Mouse (Mus musculus) lung, postnatal 0 days (tissue): ENCODE results near the gene Naa16.

Source experiments
- CTCF ChIP-seq: IDR thresholded peaks from 2 replicates; pipeline ENCODE4 v1.5.1; 2016; ENCODE audit warnings: antibody characterized with exemption, mild to moderate bottlenecking
- EP300 ChIP-seq: IDR thresholded peaks from 2 replicates; pipeline ENCODE4 v1.6.1; 2016; ENCODE audit warnings: antibody characterized with exemption, mild to moderate bottlenecking, control low read depth

GRCm38 (mm10) chr14:79301466-79301875 lies 89.1 kb downstream of the Naa16 start, which contains the start of gene Rgcc:
- TF ChIP-seq EP300 = peak; percentile 67; the same call in 1 of the 2 replicates
- peak; percentile 96 for TF ChIP-seq CTCF
